Mouse (Mus musculus) embryo, embryonic 10.5 days (tissue): ENCODE measurements around the gene Tmem229b.
A peak's percentile ranks its signal among the peaks of the same experiment; 100 is the strongest.
"Not testable (repeated sequence)": the region's sequence is repeated elsewhere in the genome, so short reads cannot be mapped to it uniquely, and the experiment has no call there.

Experiments
- DNase-seq: peaks from one replicate; pipeline ENCODE4 v3.0.0-alpha.2; 2015; ENCODE audit warnings: low spot score

Tmem229b gene

GRCm38 (mm10) chr12:79007126-79007753 lies at the start of gene Tmem229b:
Tmem229b (minus strand) TSS chr12:79007627.
- DNase-seq, result peak; percentile 69

GRCm38 (mm10) chr12:79055276-79055675 lies 47.8 kb upstream of the Tmem229b start:
- no peak for DNase-seq

GRCm38 (mm10) chr12:79052073-79052472 lies 44.6 kb upstream of the Tmem229b start:
- DNase-seq, result no peak

DNA sequence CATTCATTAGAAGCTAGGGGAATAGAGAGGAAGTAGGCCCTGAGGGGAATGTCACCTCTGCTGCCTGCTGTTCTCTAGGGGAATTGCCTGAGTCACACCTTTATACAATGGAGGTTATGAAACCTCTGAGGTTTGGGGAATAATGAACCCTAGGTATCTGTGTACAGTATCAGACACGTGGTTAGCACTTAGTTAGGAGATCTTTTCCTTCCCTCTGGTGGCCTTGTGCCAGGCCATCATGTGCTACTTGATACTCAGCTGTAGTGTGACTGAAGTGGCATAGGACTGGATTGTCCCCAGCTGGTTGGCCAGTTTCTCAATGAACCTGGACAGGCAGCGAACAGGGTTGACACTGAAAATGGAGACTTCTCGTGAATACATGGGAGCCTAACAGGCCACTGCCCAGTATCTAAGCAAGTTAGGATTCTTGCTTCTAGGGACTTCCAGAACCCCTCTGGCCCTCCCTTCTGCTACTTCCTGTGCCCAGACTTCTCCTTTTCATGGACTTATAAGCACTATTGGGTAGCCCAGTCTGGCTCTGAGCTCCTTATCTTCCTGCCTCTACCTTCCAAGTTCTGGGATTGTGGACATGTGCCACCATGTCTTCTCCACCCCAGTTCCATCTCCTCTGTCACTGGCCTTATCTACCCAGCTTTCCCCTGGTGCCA lies 43.3 kb upstream of the Tmem229b start:
- DNase-seq, result no peak

DNA sequence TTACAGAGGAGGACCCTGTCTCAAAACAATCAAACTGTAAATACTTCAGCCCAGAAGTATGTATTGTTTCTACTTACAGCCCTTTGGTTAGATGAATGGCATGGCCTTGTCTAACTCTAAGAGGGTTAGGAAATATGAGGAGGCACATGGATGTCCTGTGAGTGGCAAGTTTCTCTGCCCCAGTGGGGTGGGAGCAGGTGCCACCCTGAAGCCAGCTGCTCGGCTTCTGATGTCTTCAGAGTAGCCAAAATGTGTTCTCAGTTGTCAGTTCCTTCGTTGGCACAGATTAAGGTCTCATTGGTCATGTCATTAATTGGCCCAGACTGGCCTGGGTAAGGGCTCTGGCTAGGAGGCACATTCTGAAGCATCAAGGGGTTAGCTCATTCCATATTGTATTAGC lies 42.4 kb upstream of the Tmem229b start:
- DNase-seq, result no peak

- no peak for DNase-seq
These were observed 41.5 kb upstream of the Tmem229b start for GRCm38 (mm10) chr12:79048898-79049297.

DNA sequence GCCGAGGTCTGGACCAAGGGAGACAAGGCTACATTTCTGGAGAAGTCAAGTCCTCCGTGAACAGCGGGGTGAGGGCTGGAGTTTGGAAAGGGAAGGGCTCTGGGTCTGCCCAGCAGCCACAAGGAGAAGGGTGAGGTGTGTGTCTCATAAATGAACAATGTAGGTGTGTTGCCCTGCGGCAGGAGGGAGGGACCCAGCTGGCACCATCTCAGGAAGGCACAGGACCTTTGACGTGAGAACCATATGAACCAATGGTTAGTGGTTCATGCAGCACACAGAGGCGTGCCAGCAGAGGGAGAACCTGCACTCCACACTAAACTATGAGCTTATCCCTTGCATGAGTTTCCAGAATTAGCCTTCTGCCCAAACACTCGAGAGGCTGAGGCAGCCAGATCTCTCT lies 39.8 kb upstream of the Tmem229b start:
- no peak for DNase-seq

DNA sequence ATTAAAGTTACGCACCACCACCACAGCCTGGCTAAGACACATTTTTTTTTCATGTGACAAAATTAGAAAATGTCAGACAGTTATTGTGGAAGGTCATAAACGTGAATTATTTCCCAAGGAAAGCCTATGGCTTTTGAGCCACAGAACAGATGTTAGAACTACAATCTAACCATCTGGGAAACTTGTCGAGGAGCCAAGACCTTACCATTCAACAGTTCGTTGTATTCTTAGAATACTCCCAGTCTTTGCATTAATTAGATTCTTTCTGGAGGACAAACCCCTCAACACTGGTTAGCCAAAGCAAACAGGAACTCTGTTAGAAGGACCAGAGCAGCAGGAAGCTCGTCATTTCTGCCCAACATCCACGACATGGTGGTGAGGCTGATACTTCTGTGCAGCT lies 38.7 kb upstream of the Tmem229b start:
- no peak for DNase-seq

- DNase-seq, result no peak
These were observed 37.2 kb upstream of the Tmem229b start for GRCm38 (mm10) chr12:79044668-79045067.

DNA sequence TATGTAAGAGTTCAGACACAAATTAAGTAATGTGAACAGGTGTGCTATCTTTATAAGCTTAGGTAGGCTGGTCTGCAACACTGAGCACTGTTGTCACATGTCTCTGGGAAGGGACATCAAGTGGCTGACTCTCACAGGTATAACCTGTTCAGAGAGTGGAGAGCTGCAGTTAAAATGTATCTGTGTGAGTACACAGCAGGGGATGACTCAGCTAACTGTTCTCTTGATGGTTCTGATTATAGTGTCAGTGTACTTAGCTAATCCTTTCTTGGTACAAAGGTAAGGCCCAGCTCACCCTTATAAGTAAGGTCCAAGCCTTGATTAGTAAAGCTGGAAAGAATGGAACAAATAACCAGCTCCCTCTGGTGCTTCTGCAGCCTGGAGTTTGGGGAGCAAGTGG lies 34.0 kb upstream of the Tmem229b start:
- no peak for DNase-seq

DNA sequence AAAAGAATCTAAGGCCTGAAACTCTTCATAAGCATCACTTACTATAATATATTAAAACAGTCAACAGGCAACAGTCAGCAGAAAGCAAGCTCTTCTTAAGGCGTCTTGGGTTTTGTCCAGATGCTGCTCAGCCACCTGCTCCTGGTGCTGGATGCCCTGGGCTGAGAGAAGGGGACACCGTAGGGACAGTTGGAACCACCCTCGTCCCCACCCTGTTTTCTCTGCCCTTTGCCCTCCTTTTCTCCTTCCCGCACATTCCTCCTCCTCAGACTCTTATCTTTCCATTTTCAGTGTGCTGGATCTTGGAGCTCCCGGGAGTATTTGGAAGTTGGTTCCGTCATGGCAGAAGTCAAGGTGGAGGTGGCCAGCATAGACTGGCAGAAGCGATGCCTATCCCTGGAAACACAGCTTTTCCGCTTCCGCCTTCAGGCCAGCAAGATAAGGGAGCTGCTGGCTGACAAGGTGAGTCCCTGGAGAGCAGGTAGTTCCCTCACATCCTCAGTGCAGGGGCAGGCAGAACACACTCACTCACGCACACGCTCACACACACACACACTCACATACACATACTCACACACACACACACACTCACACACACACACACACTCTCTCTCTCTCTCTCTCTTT lies 32.9 kb upstream of the Tmem229b start:
- no peak for DNase-seq

DNA sequence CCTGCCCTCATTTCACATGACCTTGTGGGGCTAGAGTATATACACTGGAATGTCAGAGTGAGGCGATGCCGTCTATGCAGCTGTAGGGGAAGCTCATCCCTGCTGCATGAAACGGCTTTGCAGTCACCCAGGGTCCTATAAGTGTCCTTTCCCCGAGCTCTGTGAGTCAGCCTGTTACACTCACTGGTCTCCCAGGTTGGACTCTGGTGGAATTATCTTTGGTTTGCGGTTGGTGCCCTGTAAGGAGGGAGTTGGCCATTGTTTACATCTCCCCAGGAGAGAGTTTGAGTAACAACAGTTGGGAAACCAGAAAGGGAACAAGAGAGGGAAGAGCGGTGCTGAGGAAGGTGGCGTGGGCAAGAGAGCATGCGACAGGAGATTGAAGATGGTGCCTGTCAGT lies 32.3 kb upstream of the Tmem229b start:
- DNase-seq, result no peak

DNA sequence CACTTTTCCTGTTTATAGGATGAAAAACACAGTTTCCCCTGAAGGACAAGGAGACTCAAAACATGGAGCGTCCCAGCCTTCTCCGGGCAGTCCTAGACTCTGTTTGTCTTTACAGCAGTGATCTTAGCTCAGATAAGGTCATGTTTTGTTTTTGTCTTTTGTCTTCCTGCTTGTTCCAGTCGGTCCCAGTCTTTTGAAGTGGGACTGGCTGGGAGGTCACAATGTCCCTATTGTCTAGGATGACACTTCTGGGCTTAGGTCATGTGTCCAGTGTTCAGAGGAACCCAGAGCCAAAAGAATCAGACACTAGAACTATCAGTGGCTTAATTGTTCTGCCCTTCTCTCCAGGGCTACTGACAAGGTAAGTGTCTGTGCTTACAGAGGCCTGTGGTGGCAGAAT lies 27.9 kb upstream of the Tmem229b start:
- peak; percentile 21 for DNase-seq

- no peak for DNase-seq
These were observed 26.9 kb upstream of the Tmem229b start for GRCm38 (mm10) chr12:79034331-79034730.

DNA sequence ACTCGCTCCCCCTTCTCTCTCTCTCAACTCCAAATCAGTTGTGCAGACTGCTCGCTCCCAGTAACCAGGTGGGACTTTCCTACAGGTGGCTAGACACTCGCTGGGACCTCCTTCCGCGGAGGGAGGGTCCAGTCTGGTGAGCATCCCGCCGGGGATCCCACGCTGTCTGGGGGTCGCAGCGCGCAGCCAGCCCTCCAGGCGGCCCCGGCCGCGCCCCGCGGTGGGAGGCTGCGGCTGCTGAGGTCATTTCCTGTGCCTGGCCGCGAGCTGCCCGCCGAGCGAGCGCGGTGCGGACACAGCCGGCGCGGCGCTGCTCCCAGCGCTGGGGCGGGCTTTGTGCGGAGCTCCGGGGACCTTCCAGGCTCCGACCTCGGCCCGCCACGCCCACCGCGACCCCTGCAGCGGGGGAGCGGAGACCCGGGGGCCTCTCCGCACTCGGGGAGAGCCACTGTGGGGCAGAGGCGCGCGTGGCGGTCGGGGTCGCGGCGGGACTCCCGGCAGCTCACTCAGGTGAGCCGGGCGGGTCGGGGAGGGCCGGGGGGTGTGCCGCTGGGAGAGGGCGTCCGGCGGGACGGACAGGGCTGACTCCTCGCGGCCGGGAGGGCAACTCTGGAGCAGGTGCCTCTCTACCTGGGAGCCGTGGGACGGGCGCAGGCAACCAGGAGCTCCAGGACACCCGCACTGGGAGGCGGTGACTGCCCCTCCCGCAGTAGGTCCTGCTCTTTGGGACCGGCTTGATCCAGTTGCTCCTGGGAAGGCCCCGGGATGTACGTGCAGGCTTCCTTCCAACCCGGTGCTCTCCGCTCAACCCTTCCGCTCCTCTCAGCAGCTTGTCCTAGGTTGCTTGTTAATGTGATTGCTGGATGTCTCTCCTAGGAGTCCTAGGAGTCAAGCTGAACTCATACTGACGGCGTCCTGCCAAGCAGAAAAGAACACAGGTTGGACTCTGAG lies 21.8 kb upstream of the Tmem229b start, which contains the start of gene Plekhh1:
Gene Plekhh1 (plus strand): TSS at position 253 of the 951 bp plus-strand sequence.
- DNase-seq, result peak; percentile 80

DNA sequence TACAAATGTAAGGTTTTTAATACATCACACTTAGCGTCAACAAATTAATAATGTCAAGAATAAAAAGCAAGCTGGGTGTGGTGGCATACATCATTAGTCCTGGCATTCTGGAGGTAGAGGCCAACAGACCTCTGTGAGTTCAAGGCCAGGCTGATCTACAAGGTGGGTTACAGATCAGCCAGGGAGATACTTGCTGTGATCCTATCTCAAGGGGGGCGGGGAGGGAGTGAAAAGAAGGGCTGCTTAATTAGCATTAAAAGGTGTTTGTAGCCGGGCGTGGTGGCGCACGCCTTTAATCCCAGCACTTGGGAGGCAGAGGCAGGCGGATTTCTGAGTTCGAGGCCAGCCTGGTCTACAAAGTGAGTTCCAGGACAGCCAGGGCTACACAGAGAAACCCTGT lies 20.1 kb upstream of the Tmem229b start:
- DNase-seq, result not testable (repeated sequence)

- peak; percentile 85 for DNase-seq
These were observed 15.5 kb upstream of the Tmem229b start for GRCm38 (mm10) chr12:79022882-79023281.

GRCm38 (mm10) chr12:79021902-79022301 lies 14.5 kb upstream of the Tmem229b start:
- no peak for DNase-seq

DNA sequence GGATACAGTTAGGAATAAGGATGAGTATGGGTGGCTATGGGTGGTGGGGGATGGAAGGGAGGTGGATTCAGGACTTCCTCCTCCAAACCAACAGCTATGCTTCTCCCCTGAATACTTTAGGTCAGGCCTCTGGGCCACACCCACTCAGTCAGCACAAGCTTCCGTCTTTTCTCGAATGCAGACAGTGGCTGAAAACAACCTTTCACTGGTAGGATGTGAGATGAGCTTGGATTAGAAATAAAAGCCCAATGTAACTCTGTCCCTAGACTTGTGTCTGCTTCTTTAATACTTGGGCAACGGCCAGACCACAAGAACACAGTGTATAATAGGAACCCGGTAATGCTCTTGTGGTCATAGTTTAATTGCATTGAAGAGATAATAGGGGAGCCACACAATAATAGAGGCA lies 10.6 kb upstream of the Tmem229b start:
- DNase-seq, result no peak

- peak; percentile 27 for DNase-seq
These were observed 8.7 kb upstream of the Tmem229b start for GRCm38 (mm10) chr12:79016109-79016508.

- no peak for DNase-seq
These were observed 3.1 kb upstream of the Tmem229b start for GRCm38 (mm10) chr12:79010569-79010968.

DNA sequence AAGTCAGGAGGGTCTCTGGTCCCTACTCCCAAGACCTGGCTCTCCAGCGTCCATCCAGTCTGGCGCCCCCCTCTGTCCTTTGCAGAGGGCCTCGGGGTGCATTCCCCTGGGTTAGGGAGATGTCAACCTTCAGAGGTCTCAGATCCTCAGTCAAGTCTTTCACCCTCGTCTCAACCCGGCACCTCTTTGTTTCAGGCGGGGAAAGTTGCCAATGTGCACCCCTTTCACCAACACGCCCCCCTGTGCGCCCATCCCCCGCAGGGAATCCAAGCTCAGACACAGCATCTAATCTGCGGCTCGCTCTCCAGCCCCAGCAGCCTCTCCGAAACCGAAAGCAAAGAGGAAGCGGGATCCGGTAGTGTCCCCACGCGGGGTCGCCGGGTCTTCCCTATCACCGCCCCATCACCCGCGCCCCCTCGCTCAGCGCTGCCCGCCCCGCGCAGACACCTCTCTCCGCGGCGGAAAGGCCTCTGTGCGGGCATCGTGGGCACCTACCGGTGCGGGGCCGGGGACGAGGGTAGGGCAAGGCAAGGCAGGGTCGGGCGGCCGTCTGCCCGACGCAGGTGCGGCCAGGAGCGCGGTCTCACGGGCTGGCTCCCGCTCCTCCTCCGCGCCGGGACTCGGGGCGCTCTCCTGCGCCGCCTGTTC lies 825 bp downstream of the Tmem229b start:
- DNase-seq, result peak; percentile 51
